18 mouse cellular contexts compared by ENCODE assay signal in the genomic region with DNA sequence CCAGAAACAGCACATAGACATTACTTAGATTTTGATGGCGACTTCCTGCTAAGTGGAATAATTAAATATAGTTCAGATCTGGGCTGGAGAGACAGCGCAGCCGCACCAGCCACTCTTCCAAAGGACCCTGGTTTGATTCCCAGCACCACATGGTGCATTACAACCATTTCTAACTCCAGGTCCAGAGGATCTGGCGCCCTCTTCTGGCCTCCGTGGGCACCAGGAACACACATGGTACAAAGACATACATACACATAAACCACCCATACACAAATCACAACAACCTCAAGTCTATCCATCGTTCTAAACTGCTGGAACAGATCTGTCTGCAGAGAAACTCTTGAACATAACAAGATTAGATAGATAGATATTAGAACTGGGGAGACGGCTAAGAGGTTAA. TPM values are rescaled to one million over a fixed set of nuclear protein-coding genes. Genes with fewer than 3 reads are reported as not detected.
"Had no signal": no experiment of that assay in that cellular context is flagged by ENCODE, and none has a peak within 500 bp of the region (broad histone marks: within the 10 kb centered on the region; RNA-seq: fewer than 3 reads in every experiment).

No protein-coding gene starts in this region.

- H3K27ac ChIP-seq: layer of hippocampus, adult 2 months; limb, embryonic 12.5 days; lung, embryonic 15.5 days; macrophage; stomach, embryonic 15.5 days had no signal

- DNase-seq: kidney, adult 9 months; kidney, postnatal 10 days; kidney, postnatal 4 days; liver; lung, postnatal 14 days; right cerebral cortex, postnatal 14 days; thymus, adult 2 months; thymus, postnatal 36 days had no signal

- H3K9me3 ChIP-seq: lung, embryonic 15.5 days; stomach, embryonic 15.5 days had no signal

- H3K9ac ChIP-seq: limb, embryonic 12.5 days; lung, embryonic 15.5 days; stomach, embryonic 15.5 days had no signal

- H3K4me3 ChIP-seq: layer of hippocampus, adult 2 months; limb, embryonic 12.5 days; lung, embryonic 15.5 days; megakaryocyte, embryonic 14.5 days; stomach, embryonic 15.5 days had no signal

- ATAC-seq: intestine, postnatal 0 days; midbrain, embryonic 16.5 days had no signal

- H3K4me2 ChIP-seq: limb, embryonic 12.5 days; lung, embryonic 15.5 days; midbrain, embryonic 11.5 days; stomach, embryonic 15.5 days had no signal

- H3K4me1 ChIP-seq: limb, embryonic 12.5 days; stomach, embryonic 15.5 days had no signal

- H3K27me3 ChIP-seq: limb, embryonic 12.5 days; lung, embryonic 15.5 days; megakaryocyte, embryonic 14.5 days; stomach, embryonic 15.5 days had no signal

RNA-seq across cellular contexts. Expression of a gene that starts 51.1 kb away (rescaled TPM):
- polyA plus RNA-seq: macrophage; spleen, adult 2 months had no signal
